Mouse (Mus musculus) CD4-positive, CD25-positive, alpha-beta regulatory T cell, adult 2 months (primary cell): ENCODE measurements around the gene Ubald2.

Source experiments
- DNase-seq: peaks from one replicate; pipeline ENCODE4 v3.0.0-alpha.2; 2012; ENCODE audit warnings: low read depth, low spot score

Ubald2 gene

DNA sequence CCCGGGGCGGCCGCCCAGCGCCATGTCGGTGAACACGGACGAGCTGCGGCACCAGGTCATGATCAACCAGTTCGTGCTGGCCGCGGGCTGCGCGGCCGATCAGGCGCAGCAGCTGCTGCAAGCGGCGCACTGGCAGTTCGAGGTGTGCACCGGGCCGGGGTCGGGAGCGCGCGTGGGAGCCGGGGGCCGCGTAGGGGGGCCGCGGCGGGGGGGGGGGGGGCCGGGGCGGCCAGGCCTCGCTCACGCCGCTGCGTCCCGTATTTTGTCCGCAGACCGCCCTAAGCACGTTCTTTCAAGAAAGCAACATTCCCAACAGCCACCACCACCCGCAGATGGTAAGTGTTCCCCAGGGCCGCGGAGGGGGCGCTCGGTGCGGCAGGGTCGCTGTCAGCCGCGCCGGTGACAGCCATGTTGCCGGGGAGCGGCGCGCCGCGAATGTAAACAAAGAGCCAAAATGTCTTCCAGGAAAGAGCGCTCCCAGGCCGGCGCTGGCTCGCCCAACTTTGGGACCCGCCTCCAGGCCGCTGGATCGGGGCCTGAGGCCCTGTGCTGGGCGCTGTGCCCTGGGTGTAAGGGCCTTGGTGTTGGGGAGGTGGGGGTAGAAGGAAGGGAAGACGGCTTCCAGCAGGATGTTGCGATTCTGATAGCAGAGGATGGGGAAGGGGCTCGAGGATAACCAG, 533 bp downstream of the Ubald2 start:
- peak; percentile 75 for DNase-seq

DNA sequence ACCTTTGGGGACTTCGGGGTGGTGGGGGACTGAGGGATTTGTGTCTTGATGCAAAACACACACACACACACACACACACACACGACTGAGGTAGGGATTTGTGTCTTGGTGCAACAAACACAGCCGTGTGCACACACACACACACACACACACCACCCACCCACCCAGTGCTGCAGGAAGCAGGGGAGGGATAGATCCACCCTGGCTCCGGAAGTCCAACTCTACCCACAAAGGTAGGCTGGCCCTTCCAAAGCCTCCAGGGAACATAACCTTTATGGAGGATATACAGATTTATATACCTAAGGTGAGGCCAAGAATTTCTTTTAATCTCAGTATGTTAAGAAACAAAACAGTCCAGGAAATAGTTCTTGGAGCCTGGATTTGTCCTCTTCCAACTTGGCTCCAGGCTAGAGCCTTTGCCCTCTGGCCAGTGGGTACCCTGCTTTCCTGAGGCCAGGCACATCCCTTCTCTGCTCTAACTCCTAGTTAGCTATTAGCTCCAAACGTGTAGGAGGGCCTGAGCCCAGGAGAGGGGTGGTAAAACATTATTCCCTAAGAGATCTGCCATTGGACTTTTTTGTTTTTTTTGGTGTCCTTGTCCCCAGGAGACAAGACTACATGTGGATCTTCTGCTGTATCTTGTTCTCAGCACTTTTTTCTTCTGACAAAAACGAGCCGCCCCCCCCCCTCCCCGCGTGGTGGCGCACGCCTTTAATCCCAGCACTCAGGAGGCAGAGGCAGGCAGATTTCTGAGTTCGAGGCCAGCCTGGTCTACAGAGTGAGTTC, 1.3 kb downstream of the Ubald2 start:
- DNase-seq, result peak; percentile 60

DNA sequence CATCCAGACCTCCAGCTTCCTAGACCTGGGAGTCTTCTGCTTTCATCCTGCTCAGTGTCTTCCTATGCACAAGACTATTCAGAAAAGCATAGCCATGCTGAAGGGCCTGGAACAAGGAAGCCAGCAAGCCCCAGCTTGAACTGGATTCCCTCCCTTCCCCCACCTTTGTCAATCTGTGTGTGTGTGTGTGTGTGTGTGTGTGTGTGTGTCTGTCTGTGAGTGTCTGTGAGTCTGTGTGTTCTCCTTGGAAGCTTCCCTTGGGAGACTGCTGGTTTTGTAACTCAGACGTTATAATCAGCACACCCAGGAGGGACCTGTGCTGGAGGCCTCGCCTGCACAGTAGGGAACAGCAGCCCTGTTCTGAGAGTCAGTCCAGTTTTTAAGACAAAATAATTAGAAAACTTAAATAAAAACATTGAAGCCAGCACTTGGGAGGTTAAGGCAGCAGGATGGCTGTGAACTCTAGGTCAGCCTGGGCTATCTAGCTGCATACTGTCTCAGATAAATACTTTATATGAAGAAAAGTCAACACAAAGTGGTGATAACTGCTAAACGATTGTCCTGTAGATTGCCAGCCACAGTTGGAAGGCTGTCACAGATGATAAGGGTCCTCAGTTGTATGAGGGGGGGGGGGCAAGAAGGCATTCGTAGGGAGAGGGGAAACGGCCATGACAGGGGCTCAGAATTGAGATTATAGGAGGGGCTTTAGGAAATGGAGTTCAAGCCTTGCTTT, 2.3 kb downstream of the Ubald2 start:
- DNase-seq, result no peak

DNA sequence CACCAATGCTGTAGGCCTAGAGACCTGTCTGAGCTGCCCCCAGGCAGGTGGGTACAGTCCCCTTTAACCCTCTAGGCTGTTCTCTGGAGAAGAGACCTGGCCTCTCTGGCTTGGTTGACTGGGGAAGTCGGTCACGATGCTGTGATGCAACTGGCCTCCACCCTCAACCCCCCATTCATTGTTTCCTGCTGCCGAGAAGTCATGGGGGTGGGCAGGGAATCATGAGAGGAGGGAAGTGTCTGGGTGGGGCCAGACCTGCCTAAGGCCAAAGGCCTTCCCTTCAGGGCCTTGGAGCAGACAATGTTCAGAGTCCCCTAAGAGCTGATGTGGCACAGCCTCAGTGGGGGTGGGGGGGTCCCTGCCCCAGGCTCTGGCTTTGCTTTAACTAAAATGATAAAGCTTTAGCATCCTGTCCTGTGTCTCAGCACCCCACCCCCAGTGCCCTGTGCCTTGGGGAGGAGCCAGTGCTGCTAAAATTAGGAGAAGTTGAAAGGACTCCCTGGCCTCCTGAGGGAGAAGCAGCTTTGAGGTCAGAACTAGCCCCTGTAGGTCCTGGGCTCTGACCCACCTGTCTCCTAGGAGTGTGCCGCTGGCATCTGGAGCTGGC, 2.9 kb downstream of the Ubald2 start:
- peak; percentile 43 for DNase-seq

DNA sequence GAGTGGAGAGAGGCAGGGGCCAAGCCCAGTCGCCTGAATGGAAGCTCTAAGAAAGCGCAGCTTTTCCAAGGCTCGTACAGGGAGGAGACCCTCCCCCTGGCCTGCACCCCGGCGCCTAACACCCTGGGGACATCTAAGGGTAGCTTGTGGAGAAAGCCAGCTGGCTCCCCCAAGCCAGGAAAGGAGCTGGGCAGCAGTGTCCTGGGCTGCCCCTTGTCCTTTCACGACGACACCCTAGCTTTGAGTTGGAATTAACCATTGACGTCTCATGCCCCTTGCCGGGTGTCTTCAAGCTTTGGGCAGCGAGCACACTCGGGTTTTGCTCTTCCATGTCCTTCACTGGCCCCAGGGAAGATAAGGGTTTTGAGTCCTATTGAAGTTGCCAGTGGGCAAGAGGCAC, 3.6 kb downstream of the Ubald2 start:
- peak; percentile 15 for DNase-seq

DNA sequence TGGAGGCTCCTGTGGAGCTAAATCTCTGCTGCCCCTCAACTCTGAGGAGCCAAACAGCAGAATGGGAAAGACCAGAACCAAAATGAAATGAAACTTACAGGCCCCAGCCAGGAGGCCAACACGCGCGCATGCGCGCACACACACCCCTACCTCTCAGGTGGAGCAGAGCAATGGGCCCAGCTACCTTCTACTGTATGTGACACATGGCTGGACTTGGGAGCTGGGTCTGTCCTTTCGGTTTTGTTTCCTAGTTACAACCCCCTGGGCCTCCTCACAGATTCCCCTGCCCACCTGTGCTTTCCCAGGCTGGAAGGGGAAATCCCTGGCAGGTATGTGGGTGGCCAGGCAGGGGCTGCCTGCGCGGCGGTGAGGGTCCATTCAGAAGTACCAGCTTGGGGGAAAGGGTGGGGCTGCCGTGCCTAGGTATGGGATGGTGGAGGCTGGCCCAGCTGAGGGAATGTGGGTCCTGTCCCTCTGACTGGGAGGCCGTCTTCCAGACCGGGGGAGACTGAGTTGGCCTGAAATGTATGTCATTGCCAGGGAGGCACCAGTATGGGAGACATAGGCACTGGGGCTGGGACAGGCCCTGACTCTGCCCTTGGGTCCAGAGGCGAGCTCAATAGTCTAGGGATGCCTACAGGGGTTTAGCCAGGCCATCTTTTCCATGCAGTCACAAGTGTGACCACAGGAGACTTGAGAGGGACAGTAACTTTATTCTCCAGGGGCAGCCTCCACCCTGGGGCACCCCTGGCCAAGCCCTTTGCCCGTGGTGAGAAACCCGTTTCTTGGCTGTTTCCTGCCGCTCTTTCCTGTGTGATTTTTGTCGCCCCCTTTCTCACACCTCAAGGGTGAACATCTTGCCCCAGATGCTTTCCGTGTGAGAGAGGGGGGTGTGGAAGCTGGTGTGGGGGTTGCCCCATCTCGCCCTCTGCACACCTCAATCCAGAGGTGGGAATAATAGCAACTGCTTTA, 5.7 kb downstream of the Ubald2 start:
- DNase-seq, result peak; percentile 65

DNA sequence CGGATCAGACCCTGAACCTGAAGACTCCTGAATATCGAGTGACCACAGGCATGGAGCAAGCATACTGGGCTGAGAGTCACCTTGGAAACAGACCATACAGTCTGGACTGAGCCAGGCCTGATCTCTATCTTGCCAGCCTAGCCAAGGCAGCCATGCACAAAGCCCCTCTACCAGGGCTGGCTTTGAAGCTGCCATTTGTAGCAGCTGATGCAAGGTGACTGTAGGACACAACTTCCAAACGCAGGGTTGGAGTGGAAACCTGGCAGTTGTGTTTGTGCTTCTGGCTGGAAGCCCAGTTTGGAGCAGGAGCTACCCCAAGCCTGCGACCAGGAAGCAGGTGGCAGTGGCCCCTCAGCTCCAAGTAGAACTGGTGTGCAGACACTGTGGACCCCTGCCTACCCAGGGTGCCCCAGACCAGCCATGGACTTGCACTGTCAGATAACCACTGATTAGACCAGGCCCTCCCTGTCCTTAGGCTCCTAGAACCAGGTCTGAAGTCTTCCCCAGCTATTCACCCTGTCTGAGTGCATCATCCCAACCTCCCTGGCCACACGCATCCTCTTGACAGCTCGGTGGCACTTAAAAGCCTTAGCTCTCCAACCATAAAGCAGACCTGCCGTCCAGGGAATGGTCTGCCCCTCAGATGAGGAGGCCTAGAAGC, 6.6 kb downstream of the Ubald2 start:
- no peak for DNase-seq

DNA sequence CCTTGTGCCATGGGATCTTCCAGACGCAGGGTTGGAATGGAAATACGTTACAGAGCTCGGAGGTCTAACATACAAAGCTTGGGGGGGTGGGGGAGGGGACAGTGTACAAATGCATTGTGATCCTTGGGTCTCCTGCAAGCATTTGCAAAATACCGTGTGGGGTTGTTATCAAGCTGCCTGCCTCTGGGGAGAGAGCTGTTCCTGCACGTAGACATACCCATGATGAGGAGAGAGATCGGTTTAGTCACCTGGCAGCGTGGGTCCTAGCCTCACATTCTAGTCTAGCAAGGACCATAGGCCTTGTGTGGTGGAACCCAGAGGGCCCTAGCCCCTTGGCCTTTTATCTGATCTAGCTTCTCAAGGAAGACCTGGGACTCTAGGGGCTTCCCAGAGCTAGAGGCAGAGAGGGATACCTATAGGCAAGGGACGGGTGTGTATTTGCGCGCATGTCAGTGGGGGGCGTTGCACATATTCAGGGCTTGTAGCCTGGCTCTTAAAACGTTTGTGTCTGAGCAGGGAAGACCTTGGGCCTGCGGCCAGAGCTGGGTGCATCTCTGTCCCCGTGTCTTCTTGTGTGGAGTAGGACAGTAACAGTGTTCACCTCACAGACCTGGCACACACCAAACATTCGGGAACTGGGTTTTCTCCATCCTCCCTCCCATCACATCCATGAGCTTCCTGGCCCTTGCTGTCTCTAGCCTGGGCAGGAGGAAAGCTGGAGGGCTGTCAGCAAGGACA, 8.4 kb downstream of the Ubald2 start:
- no peak for DNase-seq

DNA sequence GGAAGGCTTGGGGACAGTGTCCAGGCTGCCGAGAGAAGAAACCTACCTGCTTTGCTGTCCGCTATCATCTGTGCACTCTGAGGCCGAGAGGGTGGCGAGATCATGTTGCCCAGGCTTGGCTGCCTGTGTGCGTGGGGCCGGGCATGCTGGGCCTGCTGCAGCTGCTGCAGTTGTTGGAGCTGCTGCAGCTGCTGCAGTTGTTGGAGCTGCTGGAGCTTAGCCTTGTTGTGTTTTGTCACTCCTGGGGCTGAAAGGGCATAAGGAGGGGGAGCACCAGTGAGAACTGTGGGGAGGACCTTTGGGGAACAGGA, 8.9 kb downstream of the Ubald2 start:
- no peak for DNase-seq

DNA sequence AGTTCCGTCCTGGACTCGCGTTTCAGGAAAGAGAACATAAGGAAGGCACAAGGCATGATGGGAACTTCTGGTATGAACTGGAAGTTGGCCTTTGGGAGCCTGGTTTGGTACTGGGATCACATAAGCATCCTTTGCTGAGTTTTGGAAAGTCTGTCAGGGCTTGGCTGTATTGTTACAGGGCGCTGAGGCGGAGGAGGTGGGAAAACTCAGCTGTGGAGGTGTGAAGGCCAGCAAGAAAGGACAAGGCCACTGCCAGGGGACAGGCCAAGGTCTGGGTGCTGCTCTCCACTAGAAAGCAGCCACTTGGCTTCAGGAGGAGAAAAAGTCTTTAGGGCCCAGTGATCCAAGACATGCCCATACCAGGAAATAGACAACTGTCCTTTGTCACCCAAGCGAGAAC, 9.4 kb downstream of the Ubald2 start:
- DNase-seq, result no peak

DNA sequence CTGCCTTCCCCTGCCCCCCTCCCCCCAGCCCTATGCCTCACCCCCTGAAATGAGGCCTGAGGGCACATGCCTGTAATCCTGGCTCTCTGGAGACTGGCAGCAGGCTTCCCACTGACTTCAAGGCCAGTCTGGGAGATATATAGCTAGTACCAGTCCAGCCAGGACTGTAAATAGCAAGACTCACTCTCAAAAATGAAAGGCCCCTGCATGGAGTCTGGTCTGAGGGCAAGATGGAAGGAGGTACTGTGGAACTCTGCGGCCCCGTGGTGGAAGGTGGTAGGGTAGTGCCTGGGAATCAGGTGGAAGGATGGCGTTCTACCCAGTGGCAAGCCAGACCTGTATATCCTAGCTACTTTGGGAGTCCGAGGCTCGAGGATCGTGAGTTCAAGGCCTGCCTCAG, 10.0 kb downstream of the Ubald2 start:
- no peak for DNase-seq

DNA sequence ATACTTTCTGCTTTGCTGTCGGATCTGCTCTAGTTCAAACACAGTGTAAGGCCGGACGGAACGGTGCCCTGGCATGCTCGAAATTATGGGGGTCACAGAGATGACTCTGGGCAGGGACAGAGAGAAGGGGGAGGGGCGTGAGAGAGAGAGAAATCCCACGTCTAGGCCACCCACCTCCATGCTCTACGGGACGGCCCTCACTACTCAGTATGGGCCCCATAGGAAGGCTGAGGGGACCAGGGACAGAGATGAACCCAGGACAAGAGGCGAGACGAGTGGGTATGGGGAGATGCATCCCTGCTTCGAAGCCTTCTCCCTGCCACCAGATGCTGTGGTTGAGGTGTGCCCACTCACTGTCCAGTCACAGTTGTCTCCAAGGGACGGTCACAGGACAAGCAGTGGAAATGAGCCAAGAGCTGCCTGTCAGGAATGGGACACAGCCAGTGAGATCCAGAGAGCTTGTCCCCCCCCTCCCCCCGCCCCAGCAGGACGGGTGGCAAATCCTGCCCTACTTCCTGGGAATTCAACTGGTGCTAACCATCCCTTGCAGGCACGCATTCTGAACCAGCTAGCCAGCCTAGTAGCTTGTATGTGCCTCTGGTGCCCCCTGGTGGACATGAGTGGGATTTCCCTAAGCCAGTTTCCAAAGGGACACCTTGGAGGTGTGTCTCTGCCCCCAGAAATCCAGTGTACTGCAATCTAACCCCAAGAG, 11.9 kb downstream of the Ubald2 start:
- peak; percentile 93 for DNase-seq

DNA sequence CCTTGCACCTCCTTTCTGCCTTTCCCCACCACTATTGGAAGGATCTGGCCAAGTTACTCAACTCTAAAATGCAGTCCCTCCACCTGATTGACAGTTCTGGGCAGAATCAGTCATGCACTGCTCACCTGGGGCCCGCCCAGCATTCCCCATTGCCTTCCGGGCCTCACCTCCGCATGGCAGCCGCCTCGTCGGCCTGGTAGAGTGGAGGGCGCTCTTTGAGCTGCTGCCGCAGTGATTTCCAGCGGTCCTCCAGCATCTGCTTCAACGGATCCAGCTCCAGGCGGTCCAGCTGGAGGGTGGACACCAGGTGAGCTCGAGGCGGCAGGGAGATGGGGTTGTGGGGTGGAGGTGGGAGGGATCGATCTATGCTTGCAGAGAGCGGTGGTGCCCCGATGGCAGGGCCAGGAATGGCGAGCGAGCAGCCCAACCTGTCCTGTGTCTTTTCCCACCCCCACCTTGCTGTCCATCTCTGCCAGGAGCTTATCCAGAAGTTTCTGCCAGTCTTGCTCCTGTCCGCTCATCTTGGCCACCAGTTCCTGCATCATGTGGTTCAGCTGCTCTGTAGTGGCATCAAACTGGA, 12.5 kb downstream of the Ubald2 start:
- no peak for DNase-seq

DNA sequence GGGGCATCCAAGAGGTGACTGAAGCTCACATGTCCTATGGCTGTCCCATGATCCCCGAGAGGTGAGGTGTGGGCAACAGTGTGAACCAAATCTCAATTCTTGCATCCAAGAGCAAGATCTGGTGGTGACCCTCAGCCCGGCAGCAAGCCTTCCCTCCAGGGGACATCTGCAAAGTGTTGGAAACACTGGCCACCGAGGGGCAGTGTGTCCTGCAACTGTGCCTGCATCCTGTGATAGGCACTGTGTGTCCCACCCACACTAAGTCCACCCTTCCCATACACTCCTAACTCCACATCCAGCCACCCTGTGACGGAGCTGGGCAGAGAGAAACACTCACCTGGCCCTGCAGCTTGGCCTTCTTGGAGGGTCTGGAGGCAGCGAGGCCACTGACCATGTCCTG, 13.9 kb downstream of the Ubald2 start:
- no peak for DNase-seq

DNA sequence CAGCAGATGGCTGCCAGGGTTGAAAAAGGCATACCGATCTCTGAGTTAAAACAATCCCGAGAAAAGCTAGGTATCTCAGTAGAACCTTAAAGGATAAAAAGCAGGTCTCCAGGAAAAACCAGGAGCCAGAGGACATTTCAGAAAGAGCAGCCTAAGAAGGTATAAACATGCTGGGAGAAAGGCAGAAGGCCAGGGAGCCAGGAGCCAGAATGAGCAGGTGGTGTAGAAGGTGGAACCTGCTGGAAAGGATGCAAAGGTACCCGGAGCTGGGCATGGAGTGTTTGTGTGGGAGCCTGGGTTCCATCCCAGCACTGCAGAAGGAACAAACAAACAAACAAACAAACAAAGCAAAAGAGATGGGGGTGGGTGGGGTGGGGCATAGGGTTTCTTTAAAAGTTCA, 15.4 kb downstream of the Ubald2 start:
- no peak for DNase-seq

DNA sequence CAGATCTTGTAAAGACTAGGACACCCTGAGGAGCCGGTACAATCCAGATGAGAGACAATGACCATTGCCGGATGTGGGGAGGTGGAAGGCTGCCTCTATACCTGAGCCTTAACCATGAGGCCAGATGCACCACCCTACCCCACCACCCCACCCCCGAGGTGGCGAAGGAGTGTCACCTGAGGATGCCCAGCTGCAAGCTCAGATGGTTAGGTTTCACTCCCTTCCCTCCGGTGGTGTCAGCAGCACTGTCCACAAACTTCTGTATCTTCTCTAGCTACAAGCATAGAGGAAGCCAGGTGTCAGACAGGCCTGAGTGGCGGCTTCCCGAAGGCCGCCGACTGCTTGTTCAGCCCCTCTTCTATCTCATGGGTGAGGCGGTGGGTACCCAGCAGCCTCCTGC, 20.0 kb downstream of the Ubald2 start:
- no peak for DNase-seq

DNA sequence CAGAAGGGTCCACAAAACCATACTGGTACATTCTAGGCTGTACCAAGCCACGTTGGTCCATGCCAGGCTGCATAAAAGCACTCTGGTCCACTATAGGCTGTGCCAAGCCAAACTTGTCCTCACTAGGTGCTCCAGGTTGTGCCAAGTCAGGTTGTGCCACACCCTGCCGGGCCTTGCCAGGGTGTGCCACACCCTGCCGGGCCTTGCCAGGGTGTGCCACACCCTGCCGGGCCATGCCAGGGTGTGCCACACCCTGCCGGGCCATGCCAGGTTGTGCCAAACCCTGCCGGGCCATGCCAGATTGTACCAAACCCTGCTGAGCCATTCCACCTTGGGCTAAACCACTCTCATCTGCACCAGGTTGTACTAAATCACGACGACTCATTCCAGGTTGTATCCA, 22.3 kb downstream of the Ubald2 start:
- no peak for DNase-seq

DNA sequence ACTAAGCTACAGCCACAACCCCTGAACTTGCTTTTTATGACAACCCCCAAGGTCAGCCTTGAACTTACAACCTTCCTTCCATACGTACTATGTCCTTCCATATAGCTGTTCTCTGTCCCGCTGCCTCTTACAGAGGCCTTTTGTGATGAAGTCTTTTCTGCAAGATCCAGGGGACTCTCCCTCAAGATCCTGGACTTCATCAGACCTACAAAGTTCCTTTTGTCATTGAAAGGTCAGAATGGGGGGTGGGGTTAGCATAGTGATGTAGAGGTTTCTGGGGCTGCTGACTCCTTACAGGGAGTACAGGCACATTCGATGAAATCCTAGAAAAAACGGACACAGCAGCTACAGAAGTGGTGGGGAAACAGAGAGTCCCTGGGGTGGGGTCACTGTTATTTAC, 25.9 kb downstream of the Ubald2 start:
- DNase-seq, result no peak

DNA sequence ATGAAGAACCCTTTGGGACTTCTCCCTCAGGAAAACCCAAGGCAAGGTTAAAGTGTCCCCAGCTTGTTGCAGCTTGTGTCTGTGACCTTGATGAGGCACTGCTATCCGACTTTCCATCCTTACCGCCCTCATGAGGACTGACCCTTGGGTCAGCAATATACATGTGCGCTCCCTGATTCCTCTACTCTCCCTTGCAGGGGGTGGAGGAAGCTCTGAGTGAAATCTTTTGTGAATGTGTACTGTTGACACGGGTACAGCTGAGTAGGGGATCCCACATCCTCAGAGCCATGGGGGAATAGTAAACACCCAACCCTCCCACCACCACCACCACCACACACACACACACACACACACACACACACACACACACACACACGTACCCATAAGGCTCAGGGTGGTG, 29.4 kb downstream of the Ubald2 start:
- DNase-seq, result no peak
